Mouse (Mus musculus) heart, postnatal 4 days (tissue): ENCODE results near the gene Upk1a. TPM values are rescaled to one million over a fixed set of nuclear protein-coding genes. Genes with fewer than 3 reads are reported as not detected.

ENCODE experiments used
- DNase-seq: peaks from one replicate; pipeline ENCODE4 v3.0.0; 2021
- total RNA-seq, 2 experiments: library from RNA; stranded (reverse); gene quantifications; 2 replicates each; pipeline ENCODE4 v1.2.3; 2021

Upk1a gene
- total RNA-seq, 2 experiments from 2014 or later, result 0.62 to 0.86 TPM

DNA sequence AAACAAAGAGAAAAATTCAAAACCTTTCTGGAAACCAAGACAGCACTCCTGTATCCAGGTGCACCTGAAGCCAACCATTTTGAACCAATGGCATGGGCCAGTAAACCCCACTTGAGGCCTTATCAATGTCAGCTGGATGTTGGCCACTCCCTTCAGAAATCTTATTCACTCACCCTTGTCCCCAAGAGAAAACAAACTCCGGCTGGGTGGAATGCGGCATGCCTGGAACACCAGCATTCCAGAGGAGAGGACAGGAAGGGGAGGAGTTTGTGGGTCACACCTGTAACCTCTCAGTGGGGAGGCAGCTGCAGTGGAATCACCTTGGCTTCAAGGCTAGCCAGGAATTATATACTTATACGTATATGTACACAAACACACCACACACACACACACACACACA, 10.1 kb downstream of the Upk1a start:
- DNase-seq, result no peak

DNA sequence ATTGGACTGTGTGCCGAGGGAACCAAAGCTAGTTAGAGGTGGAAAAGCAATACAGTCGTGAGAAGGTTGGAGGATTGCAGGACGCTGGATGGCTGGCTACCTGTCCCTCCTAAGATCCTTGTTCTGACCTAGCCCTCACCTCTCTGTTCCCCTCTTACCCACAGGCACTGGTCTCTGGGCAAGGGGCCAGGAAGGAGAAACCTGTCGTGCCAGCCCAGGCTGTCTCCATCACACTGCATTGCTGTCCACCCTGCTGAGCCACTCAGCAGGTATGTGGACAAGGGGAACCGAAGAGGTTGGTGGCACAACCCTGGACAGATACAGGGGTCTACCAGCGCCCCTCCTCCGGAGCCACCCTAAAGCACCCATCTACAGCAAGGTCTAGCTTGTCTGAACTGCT, 12.0 kb downstream of the Upk1a start:
- DNase-seq, result no peak

DNA sequence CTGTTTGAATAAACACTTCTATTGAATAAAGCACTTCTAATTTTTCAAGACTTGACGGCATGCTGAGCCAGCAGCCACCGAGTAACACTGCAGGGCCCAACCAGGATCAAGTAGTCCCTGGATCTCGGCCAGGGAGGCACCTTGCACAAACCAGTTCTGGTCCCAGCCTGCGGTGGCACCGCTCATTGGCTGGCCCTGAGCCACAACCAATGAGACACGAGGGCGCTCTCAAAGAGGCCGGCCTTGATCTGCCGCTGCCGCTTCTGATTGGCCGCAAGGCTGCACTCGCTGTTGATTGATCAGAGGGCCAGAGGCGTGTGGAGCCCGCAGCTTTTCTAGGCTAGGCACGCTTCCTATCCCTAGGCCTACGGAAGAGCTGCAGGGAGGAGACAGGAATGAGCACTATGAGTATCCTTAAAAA, 12.7 kb downstream of the Upk1a start:
- peak; percentile 93 for DNase-seq

- DNase-seq, result no peak
Measured at GRCm38 (mm10) chr7:30598786-30599185, 13.9 kb downstream of the Upk1a start, which contains the start of gene Zbtb32. Zbtb32 (minus strand) TSS chr7:30598909.

GRCm38 (mm10) chr7:30596811-30597210, 15.8 kb downstream of the Upk1a start:
- DNase-seq, result no peak

- DNase-seq, result no peak
Measured at GRCm38 (mm10) chr7:30596093-30596492, 16.6 kb downstream of the Upk1a start.

- DNase-seq, result no peak
Measured at GRCm38 (mm10) chr7:30594510-30595024, 18.1 kb downstream of the Upk1a start.

DNA sequence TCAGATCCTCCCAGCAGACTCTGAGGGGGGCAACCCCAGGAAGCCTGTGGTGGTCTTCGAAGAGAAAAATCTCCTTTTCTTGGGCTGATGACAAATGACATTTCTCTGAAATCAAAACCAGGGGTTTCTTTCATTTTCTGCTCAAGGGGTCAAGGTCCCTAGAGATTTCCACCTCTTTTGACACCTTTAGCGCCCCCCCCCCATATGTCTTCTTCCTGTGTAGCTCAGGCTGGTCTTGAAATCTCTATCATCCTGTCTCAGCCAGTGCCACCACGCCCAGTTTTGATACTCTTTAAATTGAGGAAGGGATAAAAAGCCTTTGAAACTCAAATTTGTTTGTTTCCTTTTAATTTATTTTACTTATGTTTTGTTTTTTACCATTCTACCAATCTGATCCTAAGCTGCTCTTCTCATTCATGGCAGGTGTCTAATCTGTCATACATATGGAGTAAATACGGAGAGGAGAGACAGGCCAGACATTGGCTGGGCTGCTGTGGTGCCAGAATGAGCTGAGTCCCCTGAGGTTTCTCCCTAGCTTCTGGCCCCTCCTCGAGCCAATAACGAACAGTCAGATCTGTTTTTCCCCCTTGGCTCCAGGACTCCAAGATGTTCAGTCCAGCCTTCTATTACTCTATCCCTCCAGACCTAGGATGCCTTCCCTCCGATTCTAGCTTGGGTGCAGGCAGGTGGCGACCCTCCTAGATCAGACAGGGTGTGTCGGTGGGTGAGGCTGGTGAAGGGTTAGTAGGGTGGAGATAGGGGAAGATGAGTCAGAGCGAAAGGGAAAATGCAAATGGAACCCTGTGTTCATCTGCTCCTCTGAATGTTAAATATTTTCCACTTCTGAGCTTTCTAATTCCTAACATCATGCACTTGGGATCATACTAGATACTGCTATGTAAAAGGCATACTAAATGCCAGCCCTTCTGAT, 18.8 kb downstream of the Upk1a start:
- DNase-seq, result no peak

GRCm38 (mm10) chr7:30592772-30593423, 19.7 kb downstream of the Upk1a start:
- no peak for DNase-seq

DNA sequence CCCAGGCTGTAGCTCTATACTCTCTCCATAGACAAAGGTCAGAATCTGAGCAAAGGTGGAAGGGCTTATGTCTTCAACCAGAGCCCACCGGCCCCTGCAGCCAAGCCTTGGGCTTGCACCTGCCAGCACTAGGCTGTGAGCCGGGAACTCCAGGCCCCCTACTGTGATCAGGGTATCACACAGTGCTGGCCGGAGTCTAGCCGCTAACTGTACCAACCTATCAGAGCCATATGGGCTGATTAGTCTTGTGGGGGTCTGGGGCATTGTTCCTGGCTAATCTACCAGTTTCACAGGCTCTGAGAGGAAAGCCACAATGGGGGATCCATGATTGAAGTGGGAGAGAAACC, 21.1 kb downstream of the Upk1a start:
- DNase-seq, result no peak

- DNase-seq, result no peak
Measured at GRCm38 (mm10) chr7:30590927-30591604, 21.6 kb downstream of the Upk1a start.

GRCm38 (mm10) chr7:30589435-30590301, 23.0 kb downstream of the Upk1a start:
- peak; percentile 91 for DNase-seq

GRCm38 (mm10) chr7:30588676-30589434, 23.8 kb downstream of the Upk1a start, which contains the start of gene Kmt2b:
Kmt2b (minus strand) TSS chr7:30588726.
- DNase-seq, result peak; percentile 96

DNA sequence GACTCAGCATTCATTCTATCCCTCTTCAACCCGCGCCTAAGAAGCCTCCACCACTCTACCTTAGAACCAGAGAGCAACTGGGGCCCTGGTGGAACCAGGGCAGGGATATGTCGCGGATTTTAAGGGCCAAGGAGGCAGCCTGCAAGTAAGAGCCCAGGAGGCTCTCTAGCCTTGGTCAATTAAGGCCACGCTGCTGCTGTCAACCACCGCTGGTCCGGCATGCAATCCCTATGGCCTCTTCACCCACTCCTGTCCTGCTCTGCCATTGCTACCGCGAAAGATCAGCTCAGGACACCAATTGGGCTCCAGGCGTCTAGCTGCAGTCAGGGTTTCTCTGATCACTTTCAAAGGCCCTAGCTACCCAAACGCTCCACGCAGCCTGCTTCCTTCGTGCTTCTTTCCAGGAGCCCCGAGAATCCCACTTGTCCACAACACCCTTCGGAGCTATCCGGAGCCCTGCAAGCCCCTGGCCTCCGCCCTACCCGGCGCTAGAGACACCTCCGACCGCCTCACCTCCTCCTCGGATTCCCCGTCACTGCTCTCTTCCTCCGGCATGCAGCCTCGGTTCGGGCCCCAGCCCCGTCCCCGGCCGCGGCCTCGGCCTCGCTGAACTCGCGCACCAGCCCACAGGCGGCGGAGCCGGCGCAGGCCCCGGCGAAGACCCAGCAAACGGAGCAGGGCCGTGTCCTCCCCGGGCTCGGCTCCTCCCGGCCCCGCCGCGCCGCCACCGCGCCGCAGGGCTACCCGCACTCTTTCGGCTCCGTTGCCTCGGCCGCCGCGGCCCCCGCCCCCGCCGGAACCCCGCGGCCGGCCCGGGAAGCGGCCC, 24.6 kb downstream of the Upk1a start:
- DNase-seq, result peak; percentile 65

- DNase-seq, result peak; percentile 18
Measured at GRCm38 (mm10) chr7:30586455-30587020, 26.1 kb downstream of the Upk1a start.

DNA sequence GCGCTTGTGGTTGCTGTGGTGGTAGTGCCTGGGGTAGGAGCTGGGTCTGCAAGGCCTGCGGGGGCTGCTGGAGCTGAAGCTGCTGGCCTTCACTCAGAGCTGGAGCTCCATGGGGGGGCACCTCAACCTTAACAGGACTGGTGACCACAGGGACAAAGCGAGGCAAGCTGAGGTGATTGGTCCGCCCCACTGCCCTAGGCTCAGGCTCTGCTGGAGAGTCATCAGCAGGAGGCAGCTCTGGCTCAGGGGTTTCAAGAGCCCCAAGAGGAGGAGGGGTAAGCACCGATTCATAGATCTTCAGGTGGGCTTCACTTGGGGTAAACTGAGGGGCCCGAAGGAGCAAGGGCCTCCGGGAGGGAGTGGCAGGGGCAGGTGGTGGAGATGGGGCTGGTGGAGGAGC, 27.5 kb downstream of the Upk1a start:
- DNase-seq, result no peak

GRCm38 (mm10) chr7:30584339-30584738, 28.3 kb downstream of the Upk1a start:
- DNase-seq, result peak; percentile 6

DNA sequence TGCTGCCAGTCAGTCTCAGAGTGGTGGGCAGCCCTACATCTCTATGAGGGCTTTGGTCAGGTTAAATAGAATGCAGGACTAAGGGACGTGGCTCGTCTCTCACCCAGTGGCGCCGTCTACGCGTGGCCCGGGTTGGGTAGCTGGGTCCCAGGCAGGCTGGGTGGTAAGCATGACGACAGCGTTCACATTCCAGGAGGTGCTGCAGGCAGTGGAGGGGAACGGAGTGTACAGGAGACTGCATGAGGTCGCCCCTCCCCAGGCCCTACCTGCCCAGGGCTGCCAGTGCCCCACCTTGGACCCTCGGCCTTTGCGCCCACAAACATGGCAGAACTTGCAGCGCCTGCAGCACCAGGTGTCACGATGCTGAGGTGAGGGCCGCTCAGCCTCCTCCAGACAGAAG, 31.1 kb downstream of the Upk1a start:
- no peak for DNase-seq

GRCm38 (mm10) chr7:30579950-30580349, 32.7 kb downstream of the Upk1a start:
- DNase-seq, result no peak

- peak; percentile 81 for DNase-seq
Measured at GRCm38 (mm10) chr7:30572969-30573368, 39.7 kb downstream of the Upk1a start.
